Mouse (Mus musculus) lung, embryonic 16.5 days (tissue): ENCODE measurements around the gene Gm4707. TPM values are rescaled to one million over a fixed set of nuclear protein-coding genes. Genes with fewer than 3 reads are reported as not detected.

Experiments used
- ATAC-seq: fragments of 200-750 bp; cut with Nextera tagmentation; 2 replicates; pipeline ENCODE4 v1.8.0; 2017; ENCODE audit warnings: low read depth, mild to moderate bottlenecking, moderate library complexity
- H3K27ac ChIP-seq: fragments of 300-500 bp; sonication (generic); 2 replicates; pipeline ENCODE4 v1.5.1; 2014; ENCODE audit warnings: mild to moderate bottlenecking, control low read depth, low read length
- H3K27me3 ChIP-seq: fragments of 300-500 bp; sonication (generic); 2 replicates; pipeline ENCODE4 v1.6.1; 2014; ENCODE audit warnings: low read depth, low read length, mixed read lengths; ENCODE audit not compliant: control insufficient read depth, insufficient read depth
- H3K36me3 ChIP-seq: fragments of 300-500 bp; sonication (generic); 2 replicates; pipeline ENCODE4 v1.6.1; 2014; ENCODE audit warnings: low read length; ENCODE audit not compliant: control insufficient read depth, insufficient read depth
- H3K4me1 ChIP-seq: fragments of 300-500 bp; sonication (generic); replicated peaks from 2 replicates; pipeline ENCODE4 v1.6.1; 2014; ENCODE audit warnings: low read length, mixed read lengths; ENCODE audit not compliant: control insufficient read depth, insufficient read depth
- H3K4me2 ChIP-seq: fragments of 300-500 bp; sonication (generic); 2 replicates; pipeline ENCODE4 v1.6.1; 2014; ENCODE audit warnings: low read depth, low read length, control low read depth
- H3K4me3 ChIP-seq: fragments of 300-500 bp; sonication (generic); 2 replicates; pipeline ENCODE4 v1.5.1; 2014; ENCODE audit warnings: mild to moderate bottlenecking, low read length, control low read depth
- H3K9ac ChIP-seq: fragments of 300-500 bp; sonication (generic); 2 replicates; pipeline ENCODE4 v1.6.1; 2014; ENCODE audit warnings: low read length, control low read depth
- H3K9me3 ChIP-seq: fragments of 300-500 bp; sonication (generic); 2 replicates; pipeline ENCODE4 v1.6.1; 2016; ENCODE audit warnings: low read length; ENCODE audit not compliant: control insufficient read depth
- WGBS: fragments of 180-500 bp; shearing (Covaris S2); extraction: QIAGEN DNeasy Blood & Tissue Kit; methylation state at CpG from one replicate; pipeline ENCODE4 v1.1.7; 2014; 5-methylcytosine and 5-hydroxymethylcytosine counted together
- polyA plus RNA-seq: library from polyadenylated mRNA; unstranded; fragments of >200 nt; fragmentation: Nextera tagmentation; extraction: Ambion mirVana; gene quantifications from 2 replicates; pipeline ENCODE4 v1.2.1, GENCODE M21; 2015

Gm4707 gene
- 3.0 and 3.8 TPM in 2 replicates for polyA plus RNA-seq

DNA sequence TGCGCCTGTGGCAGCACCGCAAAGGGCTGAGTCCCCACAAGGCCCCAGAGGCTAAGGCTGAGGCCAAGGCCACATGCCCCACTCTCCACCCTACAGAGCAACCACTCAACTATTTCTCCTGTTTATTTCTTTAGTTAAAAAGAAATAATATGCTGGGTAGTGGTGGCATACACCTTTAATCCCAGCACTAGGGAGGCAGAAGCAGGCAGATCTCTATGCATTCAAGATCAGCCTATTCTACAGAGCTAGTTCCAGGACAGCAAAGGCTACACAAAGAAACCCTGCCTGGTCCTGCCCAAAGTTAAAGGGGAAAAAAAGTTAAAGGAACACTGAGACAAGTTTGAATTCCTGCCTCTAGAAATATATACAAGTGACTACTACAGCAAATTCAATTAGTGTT lies at the start of gene Gm4707:
Gene Gm4707 (minus strand): TSS at position 101 of the 400 bp plus-strand sequence.
- WGBS = 92% methylated on average over 2 of the region's 2 CpGs

DNA sequence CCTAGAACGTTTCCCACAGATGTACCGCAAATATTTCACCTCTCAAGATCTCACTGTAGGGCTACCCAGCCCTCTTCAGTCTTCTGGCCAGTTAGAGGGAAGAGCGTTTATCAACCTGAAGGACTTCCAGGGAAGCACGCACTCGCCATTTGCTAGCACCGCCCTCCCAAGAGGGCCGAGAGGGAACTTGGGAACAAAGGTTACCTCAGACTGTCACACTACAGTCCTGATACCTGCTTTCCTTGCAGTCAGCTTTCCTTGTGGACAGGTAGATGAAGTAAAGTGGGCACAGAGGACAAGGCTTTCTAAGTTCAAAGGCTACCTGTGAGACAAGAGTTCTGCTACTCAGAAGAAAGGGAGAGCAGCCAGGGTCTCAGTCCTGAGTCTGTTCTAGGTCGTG lies 47.1 kb upstream of the Gm4707 start:
- no peak for ATAC-seq
- peaks cover 44% of the 10 kb centered on the region for H3K36me3 ChIP-seq

More for the DNA sequence above, at the start of gene Gm4707:
- no peak within 1 kb of the TSS for H3K4me2 ChIP-seq
- H3K9ac ChIP-seq = no peak within 1 kb of the TSS
- H3K4me1 ChIP-seq = no peaks in the 10 kb centered on the region
- ATAC-seq = no peak
- no peak within 1 kb of the TSS for H3K4me3 ChIP-seq
- no peaks in the 10 kb centered on the region for H3K27me3 ChIP-seq
- no peak within 1 kb of the TSS for H3K27ac ChIP-seq
- peaks cover 21% of the 10 kb centered on the region for H3K36me3 ChIP-seq
- no peaks in the 10 kb centered on the region for H3K9me3 ChIP-seq

GRCm38 (mm10) chr17:71495784-71496183 lies 36.1 kb upstream of the Gm4707 start:
- Histone ChIP-seq H3K9me3 (no peaks in the 10 kb centered on the region), H3K4me1 (no peaks in the 10 kb centered on the region), H3K9ac (no peak overlapping the region), H3K4me3 (no peak overlapping the region), H3K36me3 (peaks cover 37% of the 10 kb centered on the region), H3K27me3 (no peaks in the 10 kb centered on the region), H3K4me2 (no peak overlapping the region), H3K27ac (no peak overlapping the region)
- ATAC-seq = no peak
- WGBS = 87% methylated on average over 4 of the region's 4 CpGs

More for the DNA sequence above, 47.1 kb upstream of the Gm4707 start:
- H3K27ac ChIP-seq = no peak overlapping the region
- no peak overlapping the region for H3K4me3 ChIP-seq
- no peaks in the 10 kb centered on the region for H3K4me1 ChIP-seq
- 85% methylated on average over 8 of the region's 8 CpGs for WGBS
- H3K27me3 ChIP-seq = no peaks in the 10 kb centered on the region
- no peak overlapping the region for H3K9ac ChIP-seq
- H3K4me2 ChIP-seq = no peak overlapping the region
- no peaks in the 10 kb centered on the region for H3K9me3 ChIP-seq

DNA sequence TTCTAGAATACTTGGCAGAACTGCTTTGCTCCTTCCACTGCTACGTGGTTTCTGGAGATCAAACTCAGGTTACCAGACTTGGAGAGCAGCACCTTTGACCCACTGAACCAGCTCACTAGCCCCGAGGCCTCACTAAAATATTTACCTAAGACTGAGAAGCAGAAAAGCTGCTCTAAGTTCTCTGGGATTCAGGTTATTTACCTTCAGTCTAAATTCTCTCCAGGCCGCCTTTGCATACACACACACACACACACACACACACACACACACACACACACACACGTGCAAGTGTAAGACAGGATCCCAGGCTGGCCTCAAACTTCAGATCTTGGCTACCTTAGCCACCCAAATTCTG lies 31.6 kb upstream of the Gm4707 start:
- peaks cover 5% of the 10 kb centered on the region; the same call in 1 of the 2 replicates for H3K36me3 ChIP-seq
- H3K4me2 ChIP-seq = no peak overlapping the region
- H3K27me3 ChIP-seq = no peaks in the 10 kb centered on the region
- no peaks in the 10 kb centered on the region for H3K9me3 ChIP-seq
- WGBS = 28% methylated on average over 4 of the region's 4 CpGs
- H3K4me1 ChIP-seq = no peaks in the 10 kb centered on the region
- no peak overlapping the region for H3K4me3 ChIP-seq
- no peak overlapping the region for H3K9ac ChIP-seq
- peak overlapping the region; percentile 86 for H3K27ac ChIP-seq
- peak; percentile 40; the same call in 1 of the 2 replicates for ATAC-seq

GRCm38 (mm10) chr17:71490666-71491331 lies 31.1 kb upstream of the Gm4707 start:
- 45% methylated on average over 9 of the region's 9 CpGs for WGBS
- H3K27ac ChIP-seq = peak overlapping the region; percentile 86
- peaks cover 4% of the 10 kb centered on the region; the same call in 1 of the 2 replicates for H3K36me3 ChIP-seq
- no peak overlapping the region for H3K9ac ChIP-seq
- no peaks in the 10 kb centered on the region for H3K27me3 ChIP-seq
- ATAC-seq = peak; percentile 76
- no peaks in the 10 kb centered on the region for H3K4me1 ChIP-seq
- H3K4me3 ChIP-seq = no peak overlapping the region
- H3K9me3 ChIP-seq = no peaks in the 10 kb centered on the region
- no peak overlapping the region for H3K4me2 ChIP-seq

DNA sequence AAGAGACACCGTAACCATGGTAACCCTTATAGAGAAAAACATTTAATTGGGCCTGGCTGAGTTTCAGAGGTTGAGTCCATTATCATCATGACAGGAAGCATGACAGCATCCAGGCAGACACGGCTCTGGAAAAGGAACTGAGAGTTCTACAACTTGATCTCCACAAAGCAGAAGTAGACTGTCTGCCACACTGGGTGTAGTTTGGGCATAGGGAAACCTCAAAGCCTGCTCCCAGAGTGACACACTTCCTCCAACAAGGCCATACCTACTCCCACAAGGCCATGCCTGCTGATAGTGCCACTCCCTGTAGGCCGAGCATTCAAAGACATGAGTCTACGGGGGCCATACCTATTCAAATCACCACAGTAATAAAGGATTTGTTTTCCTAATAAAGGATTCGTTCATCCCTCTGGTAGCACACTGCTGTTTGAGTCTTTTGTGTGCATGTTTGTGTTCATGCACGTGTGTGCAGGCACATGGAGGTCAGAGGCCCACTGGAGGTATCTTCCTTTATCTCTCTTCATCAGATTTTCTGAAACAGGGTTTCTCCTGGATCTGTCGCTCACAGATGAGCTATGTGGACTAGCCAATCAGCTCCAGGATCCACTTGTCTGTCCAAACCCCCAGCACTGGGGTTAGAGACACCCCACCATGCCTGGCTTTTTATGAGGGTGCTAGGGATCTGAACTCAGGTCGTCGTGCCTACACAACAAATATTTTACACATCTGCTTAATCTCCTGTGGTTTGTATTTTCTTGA lies 30.2 kb upstream of the Gm4707 start:
- WGBS = 78% methylated on average over 9 of the region's 9 CpGs
- ATAC-seq = no peak
- Histone ChIP-seq H3K27me3 (no peaks in the 10 kb centered on the region), H3K9me3 (no peaks in the 10 kb centered on the region), H3K27ac (peak overlapping the region; percentile 86; the same call in 1 of the 2 replicates), H3K4me3 (no peak overlapping the region), H3K9ac (no peak overlapping the region), H3K36me3 (no peaks in the 10 kb centered on the region), H3K4me2 (no peak overlapping the region), H3K4me1 (no peaks in the 10 kb centered on the region)

DNA sequence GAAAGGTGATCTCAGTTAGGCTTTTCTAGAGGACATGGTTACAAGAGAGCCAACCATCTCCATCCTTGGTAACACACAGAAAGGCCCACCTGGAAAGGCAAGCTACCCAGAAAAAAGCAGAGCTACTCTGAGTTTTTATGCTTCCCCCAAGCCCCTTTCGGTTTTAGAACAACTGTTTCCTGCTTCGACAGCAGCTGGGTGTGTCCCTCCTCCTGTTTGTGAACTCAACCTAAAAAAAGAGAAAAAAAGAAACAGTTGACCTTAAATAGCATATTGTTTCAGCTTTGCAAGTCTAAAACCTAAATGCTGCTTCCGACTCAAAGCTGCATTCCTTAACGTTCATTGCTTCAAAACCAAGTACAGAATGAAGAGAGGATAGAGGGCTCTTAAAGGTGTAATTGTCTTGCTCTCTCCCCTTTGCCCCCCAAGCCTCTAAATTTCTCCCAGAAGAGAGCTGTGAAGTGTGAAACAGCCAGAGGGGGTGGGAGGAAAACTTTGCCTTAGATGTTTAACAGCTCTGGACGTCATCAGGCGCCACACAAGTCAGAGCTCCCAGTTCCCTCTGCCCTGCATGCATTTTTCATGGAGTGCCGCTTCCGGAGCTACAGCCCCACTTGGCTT lies 26.6 kb upstream of the Gm4707 start:
- Histone ChIP-seq H3K4me1 (no peaks in the 10 kb centered on the region), H3K4me2 (peak overlapping the region; percentile 36), H3K27me3 (no peaks in the 10 kb centered on the region), H3K4me3 (peak overlapping the region; percentile 5; the same call in 1 of the 2 replicates), H3K9ac (0 out of 2 replicates have a peak overlapping the region, but pooled peaks have one; percentile 5), H3K36me3 (no peaks in the 10 kb centered on the region), H3K9me3 (no peaks in the 10 kb centered on the region), H3K27ac (peak overlapping the region; percentile 58)
- 19% methylated on average over 8 of the region's 8 CpGs for WGBS
- peak; percentile 34; the same call in 1 of the 2 replicates for ATAC-seq

DNA sequence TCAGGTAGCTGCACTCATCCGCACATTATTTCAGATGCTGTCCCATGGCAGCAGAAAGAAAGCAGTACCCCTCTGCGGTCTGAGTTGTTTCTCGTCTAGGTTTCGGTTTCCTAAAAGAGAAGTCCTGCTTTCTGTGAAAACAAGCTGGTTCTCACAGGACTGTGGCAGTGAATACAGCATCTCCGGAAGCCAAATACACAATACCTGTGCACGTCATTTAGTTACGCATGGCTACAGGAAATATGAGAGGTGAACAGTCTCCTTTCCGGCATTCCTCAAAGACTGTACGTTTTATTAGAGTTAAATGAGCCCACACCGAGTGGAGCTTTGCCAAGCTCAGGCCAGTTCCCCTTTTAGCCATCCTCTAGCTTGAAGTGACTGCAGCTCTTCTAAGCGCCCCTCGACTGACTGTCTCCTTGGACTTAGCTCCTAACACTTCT lies 26.1 kb upstream of the Gm4707 start:
- ATAC-seq = no peak
- H3K4me3 ChIP-seq = peak overlapping the region; percentile 5; the same call in 1 of the 2 replicates
- 44% methylated on average over 12 of the region's 12 CpGs for WGBS
- H3K27ac ChIP-seq = peak overlapping the region; percentile 58
- no peaks in the 10 kb centered on the region for H3K27me3 ChIP-seq
- peak overlapping the region; percentile 36 for H3K4me2 ChIP-seq
- peak overlapping the region; percentile 5 for H3K9ac ChIP-seq
- no peaks in the 10 kb centered on the region for H3K36me3 ChIP-seq
- H3K4me1 ChIP-seq = no peaks in the 10 kb centered on the region
- no peaks in the 10 kb centered on the region for H3K9me3 ChIP-seq

DNA sequence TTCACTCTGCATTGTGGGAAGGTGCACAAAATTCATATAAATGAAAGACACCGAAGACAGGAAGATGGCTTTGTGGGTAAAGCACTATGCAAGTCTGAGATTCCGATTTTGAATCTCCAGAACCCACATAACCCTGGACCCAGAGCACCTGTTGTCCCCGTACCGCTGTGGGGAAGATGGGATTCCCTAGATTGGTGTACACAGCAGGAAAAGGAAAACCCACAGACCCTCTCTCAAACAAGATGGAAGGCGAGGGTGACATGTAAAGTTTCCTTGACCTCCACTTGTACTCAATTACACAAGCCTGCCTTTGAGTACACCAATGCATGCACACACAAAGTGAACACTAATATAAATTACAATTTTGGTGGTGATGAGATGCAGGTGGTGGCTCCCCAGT lies 25.0 kb upstream of the Gm4707 start:
- WGBS = 90% methylated on average over 5 of the region's 5 CpGs
- H3K27me3 ChIP-seq = no peaks in the 10 kb centered on the region
- H3K4me3 ChIP-seq = no peak overlapping the region
- no peaks in the 10 kb centered on the region for H3K9me3 ChIP-seq
- no peaks in the 10 kb centered on the region for H3K36me3 ChIP-seq
- no peak overlapping the region for H3K27ac ChIP-seq
- H3K9ac ChIP-seq = no peak overlapping the region
- no peaks in the 10 kb centered on the region for H3K4me1 ChIP-seq
- no peak for ATAC-seq
- no peak overlapping the region for H3K4me2 ChIP-seq
